Mouse (Mus musculus) skeletal muscle tissue, postnatal 0 days (tissue): Measurements from ENCODE around the gene Sinhcaf. TPM values are rescaled to one million over a fixed set of nuclear protein-coding genes. Genes with fewer than 3 reads are reported as not detected.

ENCODE experiments used
- polyA plus RNA-seq: library from polyadenylated mRNA; unstranded; fragments of >200 nt; fragmentation: Nextera tagmentation; extraction: Ambion mirVana; gene quantifications from 2 replicates; pipeline ENCODE4 v1.2.1, GENCODE M21; 2015

Sinhcaf gene
- polyA plus RNA-seq: 9.1 and 11.4 TPM in 2 replicates

GRCm38 (mm10) chr6:148946409-148946742, at the start of gene Sinhcaf:
Gene Sinhcaf, minus strand, starts transcription at chr6:148946467.

GRCm38 (mm10) chr6:148895773-148896506, 50.3 kb downstream of the Sinhcaf start, which contains the start of gene Caprin2:
Gene Caprin2, minus strand, starts transcription at chr6:148896237.

Other genes starting within 250 kb of the Sinhcaf start
- 8.2 and 9.2 TPM in 2 replicates for gene Ipo8, start 115.0 kb downstream of the Sinhcaf start, polyA plus RNA-seq
- 7.1 and 7.3 TPM in 2 replicates for gene Caprin2, start 50.2 kb downstream of the Sinhcaf start, polyA plus RNA-seq
- gene Dennd5b, start 155.2 kb upstream of the Sinhcaf start, polyA plus RNA-seq: 2.9 and 3.6 TPM in 2 replicates
- not detected in 2 replicates for gene Gm10203, start 183.7 kb upstream of the Sinhcaf start, polyA plus RNA-seq
- 14.5 and 14.7 TPM in 2 replicates for gene Etfbkmt, start 193.4 kb upstream of the Sinhcaf start, polyA plus RNA-seq
- gene Amn1, start 242.2 kb upstream of the Sinhcaf start, polyA plus RNA-seq: 19.1 and 21.1 TPM in 2 replicates